Mouse (Mus musculus) urinary bladder, postnatal 4 days (tissue): Measurements from ENCODE around the gene Sec24a.

Source experiments
- DNase-seq, 2 experiments: peaks; one replicate each; pipeline ENCODE4 v3.0.0; 2021 to 2022; ENCODE audit warnings: low spot score in 2 of 2

The Sec24a gene

GRCm38 (mm10) chr11:51649889-51650199, 113.6 kb downstream of the Sec24a start:
- DNase-seq, result no peak

GRCm38 (mm10) chr11:51649111-51649888, 114.1 kb downstream of the Sec24a start:
- DNase-seq, result no peak

GRCm38 (mm10) chr11:51648566-51648965, 114.9 kb downstream of the Sec24a start:
- no peak for DNase-seq

GRCm38 (mm10) chr11:51646751-51647667, 116.4 kb downstream of the Sec24a start:
- no peak for DNase-seq

GRCm38 (mm10) chr11:51646245-51646644, 117.2 kb downstream of the Sec24a start:
- no peak for DNase-seq

- DNase-seq, result no peak
These were observed 118.1 kb downstream of the Sec24a start for GRCm38 (mm10) chr11:51645293-51645692.

- no peak for DNase-seq
These were observed 119.2 kb downstream of the Sec24a start for GRCm38 (mm10) chr11:51644217-51644616.

GRCm38 (mm10) chr11:51643761-51644160, 119.7 kb downstream of the Sec24a start:
- no peak for DNase-seq

- DNase-seq, result no peak
These were observed 120.2 kb downstream of the Sec24a start for GRCm38 (mm10) chr11:51643202-51643601.
